Mouse (Mus musculus) adrenal gland, adult 2 months (tissue): ENCODE results near the gene Atg4b. TPM values are rescaled to one million over a fixed set of nuclear protein-coding genes. Genes with fewer than 3 reads are reported as not detected.
"Not testable (repeated sequence)": the region's sequence is repeated elsewhere in the genome, so short reads cannot be mapped to it uniquely, and the experiment has no call there.

Experiments
- DNase-seq: peaks from one replicate; pipeline ENCODE4 v3.0.0; 2021
- polyA plus RNA-seq: library from polyadenylated mRNA; depleted of rRNA; stranded (reverse); fragments of >200 nt; gene quantifications from 2 replicates; pipeline ENCODE4 v1.2.3, GENCODE M21; 2012; rRNA removed
- total RNA-seq, 2 experiments: library from RNA; stranded (reverse); gene quantifications; 2 replicates each; pipeline ENCODE4 v1.2.3; 2021

Atg4b gene
- total and polyA plus RNA-seq, 3 experiments: 50.8 to 87.9 (median 73.5) TPM

GRCm38 (mm10) chr1:93817823-93818532 lies 66.7 kb downstream of the Atg4b start:
- DNase-seq: peak; percentile 63

GRCm38 (mm10) chr1:93818722-93819121 lies 67.4 kb downstream of the Atg4b start:
- peak; percentile 61 for DNase-seq

- no peak for DNase-seq
These were observed 72.6 kb downstream of the Atg4b start for GRCm38 (mm10) chr1:93823796-93824495.

- no peak for DNase-seq
These were observed 73.3 kb downstream of the Atg4b start, which contains the start of gene D2hgdh for GRCm38 (mm10) chr1:93824609-93825008. Gene D2hgdh (plus strand): TSS chr1:93824909.

GRCm38 (mm10) chr1:93825105-93825674 lies 73.9 kb downstream of the Atg4b start:
- peak; percentile 97 for DNase-seq

- DNase-seq: peak; percentile 39
These were observed 74.7 kb downstream of the Atg4b start for GRCm38 (mm10) chr1:93825771-93826539.

- peak; percentile 5 for DNase-seq
These were observed 75.2 kb downstream of the Atg4b start for GRCm38 (mm10) chr1:93826540-93826835.

- peak; percentile 10 for DNase-seq
These were observed 81.6 kb downstream of the Atg4b start for GRCm38 (mm10) chr1:93832754-93833360.

- peak; percentile 3 for DNase-seq
These were observed 83.4 kb downstream of the Atg4b start for GRCm38 (mm10) chr1:93834671-93835150.

GRCm38 (mm10) chr1:93835211-93835610 lies 83.9 kb downstream of the Atg4b start:
- DNase-seq: peak; percentile 6

GRCm38 (mm10) chr1:93835876-93836531 lies 84.7 kb downstream of the Atg4b start:
- peak; percentile 52 for DNase-seq

GRCm38 (mm10) chr1:93836532-93836913 lies 85.2 kb downstream of the Atg4b start:
- DNase-seq: peak; percentile 0

- DNase-seq: peak; percentile 1
These were observed 86.0 kb downstream of the Atg4b start for GRCm38 (mm10) chr1:93837335-93837734.

GRCm38 (mm10) chr1:93838569-93838968 lies 87.3 kb downstream of the Atg4b start:
- not testable (repeated sequence) for DNase-seq

Other genes starting within 250 kb of the Atg4b start
- gene Farp2, start 239.4 kb upstream of the Atg4b start, total RNA-seq: 10 to 100 TPM; 17.0 to 21.7 TPM
- 5.2 and 5.9 TPM in 2 replicates for gene Farp2, start 239.4 kb upstream of the Atg4b start, polyA plus RNA-seq
- gene Stk25, start 92.8 kb upstream of the Atg4b start, total RNA-seq: 100 to 1,000 TPM; 115 to 140 TPM
- gene Stk25, start 92.8 kb upstream of the Atg4b start, polyA plus RNA-seq: 65.7 and 66.4 TPM in 2 replicates
- gene Bok, start 65.8 kb upstream of the Atg4b start, total RNA-seq: 10 to 100 TPM in 1 of 2 experiments, 1 to 10 TPM in 1; 8.9 to 16.4 TPM
- gene Bok, start 65.8 kb upstream of the Atg4b start, polyA plus RNA-seq: 54.5 and 93.1 TPM in 2 replicates
- 10 to 100 TPM; 49.2 to 52.0 TPM for gene Thap4, start 3.4 kb downstream of the Atg4b start, total RNA-seq
- 44.0 and 45.1 TPM in 2 replicates for gene Thap4, start 3.4 kb downstream of the Atg4b start, polyA plus RNA-seq
- gene Dtymk, start 50.4 kb downstream of the Atg4b start, total RNA-seq: 10 to 100 TPM; 50.6 to 66.3 TPM
- gene Dtymk, start 50.4 kb downstream of the Atg4b start, polyA plus RNA-seq: 43.2 and 44.5 TPM in 2 replicates
- 10 to 100 TPM; 14.8 to 19.1 TPM for gene Ing5, start 52.5 kb downstream of the Atg4b start, total RNA-seq
- 4.3 and 4.6 TPM in 2 replicates for gene Ing5, start 52.5 kb downstream of the Atg4b start, polyA plus RNA-seq
- gene D2hgdh, start 73.4 kb downstream of the Atg4b start, total RNA-seq: 10 to 100 TPM; 45.2 to 57.5 TPM
- 28.8 and 29.6 TPM in 2 replicates for gene D2hgdh, start 73.4 kb downstream of the Atg4b start, polyA plus RNA-seq
- not detected for gene Gal3st2, start 109.8 kb downstream of the Atg4b start, total RNA-seq
- gene Gal3st2, start 109.8 kb downstream of the Atg4b start, polyA plus RNA-seq: 0.12 and 0.15 TPM in 2 replicates
- gene Gal3st2b, start 166.8 kb downstream of the Atg4b start, total RNA-seq: under 1 TPM in 1 of 2 experiments, not detected in 1; 0.14 TPM
- 0.12 TPM in 1 of 2 replicates, not detected in the other for gene Gal3st2b, start 166.8 kb downstream of the Atg4b start, polyA plus RNA-seq
- gene Gal3st2c, start 239.0 kb downstream of the Atg4b start, total RNA-seq: under 1 TPM; 0.09 to 0.17 TPM
- 0.01 TPM in 1 of 2 replicates, not detected in the other for gene Gal3st2c, start 239.0 kb downstream of the Atg4b start, polyA plus RNA-seq